Mouse (Mus musculus) midbrain, postnatal 0 days (tissue): ENCODE results near the gene Mff. TPM values are rescaled to one million over a fixed set of nuclear protein-coding genes. Genes with fewer than 3 reads are reported as not detected.

ENCODE experiments used
- ATAC-seq: fragments of 200-750 bp; cut with Nextera tagmentation; 2 replicates; pipeline ENCODE4 v1.8.0; 2017; ENCODE audit warnings: moderate number of reproducible peaks, mild to moderate bottlenecking, moderate TSS enrichment, moderate library complexity; ENCODE audit not compliant: low FRiP score
- DNase-seq: peaks from one replicate; pipeline ENCODE4 v3.0.0-alpha.2; 2015; ENCODE audit warnings: low spot score
- H3K27ac ChIP-seq: fragments of 300-500 bp; sonication (generic); 2 replicates; pipeline ENCODE4 v1.5.1; 2014; ENCODE audit warnings: low read depth, mild to moderate bottlenecking, low read length, mixed read lengths
- H3K27me3 ChIP-seq: fragments of 300-500 bp; sonication (generic); 2 replicates; pipeline ENCODE4 v1.6.1; 2014; ENCODE audit warnings: low read length, control low read depth, mixed read lengths; ENCODE audit not compliant: insufficient read depth
- H3K36me3 ChIP-seq: fragments of 300-500 bp; sonication (generic); 2 replicates; pipeline ENCODE4 v1.6.1; 2014; ENCODE audit warnings: low read length, control low read depth, mixed read lengths; ENCODE audit not compliant: insufficient read depth
- H3K4me1 ChIP-seq: fragments of 300-500 bp; sonication (generic); 2 replicates; pipeline ENCODE4 v1.6.1; 2014; ENCODE audit warnings: mild to moderate bottlenecking, control low read depth, antibody characterized with exemption, low read length, mixed read lengths; ENCODE audit not compliant: insufficient read depth
- H3K4me2 ChIP-seq: fragments of 300-500 bp; sonication (generic); 2 replicates; pipeline ENCODE4 v1.6.1; 2014; ENCODE audit warnings: low read depth, mild to moderate bottlenecking, low read length, mixed read lengths; ENCODE audit not compliant: poor library complexity, severe bottlenecking
- H3K4me3 ChIP-seq: fragments of 300-500 bp; sonication (generic); 2 replicates; pipeline ENCODE4 v1.5.1; 2014; ENCODE audit warnings: low read depth, mild to moderate bottlenecking, low read length, moderate library complexity
- H3K9ac ChIP-seq: fragments of 300-500 bp; sonication (generic); replicated peaks from 2 replicates; pipeline ENCODE4 v1.6.1; 2014; ENCODE audit warnings: mild to moderate bottlenecking, low read length, moderate library complexity, mixed read lengths; ENCODE audit not compliant: poor library complexity, severe bottlenecking
- H3K9me3 ChIP-seq: fragments of 300-500 bp; sonication (generic); 2 replicates; pipeline ENCODE4 v1.6.1; 2016; ENCODE audit warnings: low read length, control low read depth
- CTCF ChIP-seq: IDR thresholded peaks from 2 replicates; pipeline ENCODE4 v1.5.1; 2016; ENCODE audit warnings: antibody characterized with exemption, mild to moderate bottlenecking
- WGBS: fragments of 180-500 bp; shearing (Covaris S2); extraction: QIAGEN DNeasy Blood & Tissue Kit; methylation state at CpG from one replicate; pipeline ENCODE4 v1.1.7; 2014; 5-methylcytosine and 5-hydroxymethylcytosine counted together
- polyA plus RNA-seq: library from polyadenylated mRNA; unstranded; fragments of >200 nt; fragmentation: Nextera tagmentation; extraction: Ambion mirVana; gene quantifications from 2 replicates; pipeline ENCODE4 v1.2.1, GENCODE M21; 2015
- total RNA-seq: library from RNA; depleted of rRNA; stranded (reverse); fragments of >200 nt; gene quantifications from 2 replicates; pipeline ENCODE4 v1.2.3, GENCODE M21; 2014

Gene Mff
- total and polyA plus RNA-seq, 2 experiments from 2014 or later = 415 to 449 TPM

DNA sequence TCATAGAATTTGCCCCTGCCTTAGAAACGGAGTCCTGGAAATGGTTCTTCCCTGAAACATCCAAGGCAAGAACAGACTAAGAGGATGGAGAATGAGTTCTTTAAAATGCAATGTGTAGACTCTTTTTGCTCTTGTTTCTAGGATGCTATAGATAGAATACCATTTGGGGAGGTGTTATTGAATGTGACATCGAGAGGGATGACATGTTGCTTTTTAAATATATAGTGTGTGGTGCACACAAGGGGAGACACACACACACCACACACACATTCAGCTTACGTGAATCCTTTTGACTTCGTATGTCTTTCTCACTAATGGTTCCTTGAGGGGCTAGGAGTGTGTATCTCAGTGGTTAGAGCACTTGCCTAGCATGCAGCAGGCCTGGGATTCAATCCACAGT, 50.6 kb downstream of the Mff start:
- Histone ChIP-seq H3K4me3 (no peak overlapping the region), H3K4me1 (no peaks in the 10 kb centered on the region), H3K36me3 (no peaks in the 10 kb centered on the region), H3K27me3 (no peaks in the 10 kb centered on the region), H3K4me2 (no peak overlapping the region), H3K27ac (no peak overlapping the region), H3K9ac (no peak overlapping the region), H3K9me3 (no peaks in the 10 kb centered on the region)
- 95% methylated on average over 4 of the region's 4 CpGs for WGBS
- DNase-seq = no peak
- no peak for TF ChIP-seq CTCF
- ATAC-seq = no peak

GRCm38 (mm10) chr1:82779388-82779966, 54.8 kb downstream of the Mff start:
- H3K9me3 ChIP-seq = no peaks in the 10 kb centered on the region
- TF ChIP-seq CTCF = no peak
- H3K36me3 ChIP-seq = no peaks in the 10 kb centered on the region
- H3K4me1 ChIP-seq = no peaks in the 10 kb centered on the region
- DNase-seq (no peak), ATAC-seq (no peak)
- WGBS = 84% methylated on average over 6 of the region's 6 CpGs
- no peak overlapping the region for H3K9ac ChIP-seq
- no peak overlapping the region for H3K27ac ChIP-seq
- no peaks in the 10 kb centered on the region for H3K27me3 ChIP-seq
- no peak overlapping the region for H3K4me3 ChIP-seq
- no peak overlapping the region for H3K4me2 ChIP-seq

- WGBS = 77% methylated on average over 3 of the region's 3 CpGs
- H3K36me3 ChIP-seq = no peaks in the 10 kb centered on the region
- DNase-seq (no peak), ATAC-seq (no peak)
- no peaks in the 10 kb centered on the region for H3K9me3 ChIP-seq
- no peaks in the 10 kb centered on the region for H3K4me1 ChIP-seq
- H3K27ac ChIP-seq = no peak overlapping the region
- H3K9ac ChIP-seq = no peak overlapping the region
- H3K4me2 ChIP-seq = no peak overlapping the region
- TF ChIP-seq CTCF = no peak
- no peaks in the 10 kb centered on the region; the same call in 1 of the 2 replicates for H3K27me3 ChIP-seq
- no peak overlapping the region for H3K4me3 ChIP-seq
Measured at GRCm38 (mm10) chr1:82783559-82783958, 58.9 kb downstream of the Mff start.

DNA sequence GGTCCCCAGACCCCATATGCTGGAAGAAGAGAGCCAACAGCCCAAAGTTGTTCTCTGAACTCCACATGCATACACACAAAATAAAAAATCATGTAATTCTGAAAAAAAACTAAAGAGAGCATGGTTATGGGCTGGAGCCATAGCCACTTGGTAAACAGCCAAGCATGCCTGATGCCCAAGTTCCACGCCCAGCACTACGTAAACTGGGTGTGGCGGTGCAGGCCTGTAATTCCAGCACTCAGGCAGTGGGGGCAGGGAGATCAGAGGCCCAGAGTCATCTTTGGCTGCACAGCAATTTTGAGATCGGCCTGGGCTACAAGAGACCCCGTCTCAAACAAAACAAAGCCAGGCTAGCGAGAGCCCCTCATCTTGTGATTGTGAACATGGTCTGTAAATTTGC, 60.9 kb downstream of the Mff start:
- no peaks in the 10 kb centered on the region for H3K4me1 ChIP-seq
- ATAC-seq (no peak), DNase-seq (no peak)
- H3K4me3 ChIP-seq = no peak overlapping the region
- no peak overlapping the region for H3K4me2 ChIP-seq
- no peak for TF ChIP-seq CTCF
- no peak overlapping the region for H3K9ac ChIP-seq
- 79% methylated on average over 6 of the region's 6 CpGs for WGBS
- H3K27ac ChIP-seq = no peak overlapping the region
- no peaks in the 10 kb centered on the region; the same call in 1 of the 2 replicates for H3K27me3 ChIP-seq
- H3K36me3 ChIP-seq = no peaks in the 10 kb centered on the region
- no peaks in the 10 kb centered on the region for H3K9me3 ChIP-seq

- WGBS = 0% methylated on average over 2 of the region's 2 CpGs
- Histone ChIP-seq H3K9me3 (no peaks in the 10 kb centered on the region), H3K9ac (no peak overlapping the region), H3K27me3 (no peaks in the 10 kb centered on the region; the same call in 1 of the 2 replicates), H3K4me2 (no peak overlapping the region), H3K4me3 (no peak overlapping the region), H3K27ac (no peak overlapping the region), H3K36me3 (no peaks in the 10 kb centered on the region), H3K4me1 (no peaks in the 10 kb centered on the region)
- ATAC-seq = peak; percentile 84
- TF ChIP-seq CTCF = peak; percentile 95
- peak; percentile 92 for DNase-seq
Measured at GRCm38 (mm10) chr1:82787414-82787813, 62.7 kb downstream of the Mff start.

DNA sequence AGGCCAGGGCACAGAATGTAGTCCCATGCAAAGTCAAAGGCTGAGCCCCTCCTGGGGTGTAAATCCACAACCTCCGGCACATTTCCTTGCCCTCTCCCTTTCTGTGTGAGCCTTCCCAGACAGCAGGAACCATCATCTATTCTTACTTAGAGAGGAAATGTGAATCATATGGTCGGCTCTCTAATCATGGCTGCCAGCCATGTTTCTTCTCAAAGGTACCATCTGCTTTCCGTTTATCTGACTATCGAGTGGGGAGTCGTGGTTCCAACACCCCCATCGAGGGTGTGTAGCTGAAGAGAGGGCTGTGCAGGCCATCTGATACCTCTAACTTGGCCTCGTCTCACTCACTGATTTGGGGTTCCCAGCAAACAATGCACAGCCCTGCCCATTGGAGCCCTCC, 63.4 kb downstream of the Mff start:
- Histone ChIP-seq H3K36me3 (no peaks in the 10 kb centered on the region), H3K4me2 (no peak overlapping the region), H3K9me3 (no peaks in the 10 kb centered on the region), H3K9ac (no peak overlapping the region), H3K27me3 (no peaks in the 10 kb centered on the region; the same call in 1 of the 2 replicates), H3K27ac (no peak overlapping the region), H3K4me1 (no peaks in the 10 kb centered on the region), H3K4me3 (no peak overlapping the region)
- WGBS = 75% methylated on average over 7 of the region's 7 CpGs
- ATAC-seq (no peak), DNase-seq (no peak)
- TF ChIP-seq CTCF = no peak
